Mouse (Mus musculus): ENCODE data around the gene Col7a1.

DNA sequence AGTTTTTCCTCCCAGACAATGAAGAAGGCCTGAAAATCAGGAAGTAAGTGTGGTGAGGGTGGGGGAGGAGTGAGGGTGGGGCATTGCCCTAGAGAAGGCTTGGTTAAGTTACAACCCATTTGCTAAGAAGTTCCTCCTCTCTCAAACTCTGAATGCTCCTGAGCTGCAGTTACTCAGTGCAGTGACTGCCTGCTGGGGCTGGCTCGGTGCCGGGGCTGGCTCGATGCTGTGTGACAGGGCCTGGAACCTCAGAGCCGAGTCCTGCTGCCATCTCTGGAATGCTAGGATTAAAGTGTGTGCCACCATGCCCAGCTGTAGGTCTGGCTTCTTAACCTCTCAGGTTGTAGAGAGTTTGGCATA, 45.8 kb downstream of the Col7a1 start:
- TF ChIP-seq POLR2A (IDR thresholded peaks at IDR 0.05; ENCODE audit: borderline replicate concordance, extremely low read depth, low read depth, low read length) (no peak), CTCF (IDR thresholded peaks at IDR 0.05; ENCODE audit: insufficient read depth, low read length) (no peak)

All from lung, adult 2 months (tissue).